ENCODE assay signal across 22 mouse cellular contexts in genomic region chr5:132388746-132389145, GRCm38 (mm10).
A peak's percentile ranks its signal among the peaks of the same experiment; 100 is the strongest.
DNase-seq lines count a peak whose midpoint lies in the region; ATAC-seq and TF ChIP-seq lines count a peak whose summit lies in the region.
"Had no signal": no experiment of that assay in that cellular context is flagged by ENCODE, and none has a peak within 500 bp of the region (broad histone marks: within the 10 kb centered on the region; RNA-seq: fewer than 3 reads in every experiment).

No protein-coding gene starts in this region.

- no peak overlapping the region for H3K27ac ChIP-seq in left cerebral cortex, adult 2 months
- no peak overlapping the region for H3K27ac ChIP-seq in cerebellum, adult 2 months (ENCODE audit: insufficient read depth, low read length)
- H3K27ac ChIP-seq in cortical plate, adult 2 months (ENCODE audit: insufficient read depth, low read length): no peak overlapping the region
- H3K27ac ChIP-seq: hindbrain, embryonic 10.5 days; hindbrain, postnatal 0 days; kidney, postnatal 0 days; limb, embryonic 10.5 days; midbrain, embryonic 15.5 days had no signal

- peak; percentile 96 for ATAC-seq in frontal cortex, adult (ENCODE audit: low TSS enrichment)
- ATAC-seq: forebrain, embryonic 16.5 days; hindbrain, postnatal 0 days; midbrain, embryonic 15.5 days had no signal

- H3K4me3 ChIP-seq in left cerebral cortex, adult 2 months: no peak overlapping the region
- H3K4me3 ChIP-seq in cerebellum, adult 2 months (replicated peaks; ENCODE audit: insufficient read depth, low read depth, low read length): peak overlapping the region; percentile 29
- H3K4me3 ChIP-seq in cortical plate, adult 2 months (ENCODE audit: insufficient read depth, low read length): no peak overlapping the region
- H3K4me3 ChIP-seq: hindbrain, embryonic 10.5 days; limb, embryonic 10.5 days; midbrain, embryonic 15.5 days; myocyte had no signal

- WGBS in cerebellum, adult 2 months: 26% methylated on average over 5 of the region's 5 CpGs

- DNase-seq in frontal cortex, postnatal 10 days (ENCODE audit: low spot score in 2 of 2): no peak
- DNase-seq in left cerebral cortex, adult 2 months (ENCODE audit: extremely low spot score in 1 of 2, low spot score in 2 of 2): no peak
- DNase-seq in left cerebral cortex, postnatal 14 days (ENCODE audit: low spot score in 2 of 2): no peak
- DNase-seq in cerebellum, adult 2 months: peak; percentile 56 to 74
- no peak for DNase-seq in spleen, postnatal 14 days (ENCODE audit: low spot score in 2 of 2)
- DNase-seq: adrenal gland, postnatal 36 days; embryo, embryonic 11 days; kidney, adult 18-20 months; layer of hippocampus, postnatal 36 days; lung, adult 2 months; lung, postnatal 36 days; thymus, postnatal 36 days had no signal

- intact Hi-C loops in left cerebral cortex, adult 2 months (cut with DNase I): loop anchor here (5.0 kb wide), 1 partner anchor 154 kb away; the partner anchor contains the start of gene Auts2
- intact Hi-C loops in left cerebral cortex, postnatal 14 days (cut with DNase I): no loop called here

- peak; percentile 44 for TF ChIP-seq CTCF in left cerebral cortex, adult 2 months (IDR thresholded peaks at IDR 0.05)
- peak; percentile 75 for TF ChIP-seq CTCF in cerebellum, adult 2 months (IDR thresholded peaks at IDR 0.05; ENCODE audit: borderline replicate concordance, insufficient read depth, low read depth, low read length)
- peak; percentile 64 for TF ChIP-seq CTCF in cortical plate, adult 2 months (IDR thresholded peaks at IDR 0.05; ENCODE audit: extremely low read depth, insufficient read depth, low read length)

- no peak for TF ChIP-seq POLR2A in cerebellum, adult 2 months (IDR thresholded peaks at IDR 0.05; ENCODE audit: borderline replicate concordance, insufficient read depth, low read length)
- TF ChIP-seq POLR2A in cortical plate, adult 2 months (IDR thresholded peaks at IDR 0.05; ENCODE audit: extremely low read depth, insufficient read depth, low read length): no peak

- peaks cover 5% of the 10 kb centered on the region; the same call in 1 of the 2 replicates for H3K4me1 ChIP-seq in cerebellum, adult 2 months (ENCODE audit: control insufficient read depth, insufficient read depth, low read length)
- H3K4me1 ChIP-seq in cortical plate, adult 2 months (ENCODE audit: control insufficient read depth, insufficient read depth, low read length): peaks cover 3% of the 10 kb centered on the region; the same call in 1 of the 2 replicates

- no peaks in the 10 kb centered on the region for H3K27me3 ChIP-seq in cerebellum, adult 2 months (ENCODE audit: control insufficient read depth, insufficient read depth, low read length)
- H3K27me3 ChIP-seq: CH12.LX; midbrain, embryonic 15.5 days had no signal

Comparison
In these comparisons a context has a peak if more than half of its experiments do, and no peak if none do; other contexts are left out.
1. DNase-seq: peak in cerebellum, adult 2 months (2 of 2); none in frontal cortex, postnatal 10 days (0 of 2), left cerebral cortex, adult 2 months (0 of 2), left cerebral cortex, postnatal 14 days (0 of 2) and spleen, postnatal 14 days (0 of 2).
2. Peak in every context shown above with its lines, with median percentiles within 50 percentile points of each other: CTCF ChIP-seq.